Mouse (Mus musculus): ENCODE data around the gene Fam173a. TPM values are rescaled to one million over a fixed set of nuclear protein-coding genes. Genes with fewer than 3 reads are reported as not detected.

The Fam173a gene
- polyA plus RNA-seq, 1 experiment from 2014 or later, result 105 TPM

- H3K27ac ChIP-seq, result peak overlapping the region; percentile 99
- H3K9me3 ChIP-seq, result no peaks in the 10 kb centered on the region
- under 1% methylated on average over 45 of the region's 45 CpGs for WGBS
- peaks cover 50% of the 10 kb centered on the region for H3K4me1 ChIP-seq
- peak; percentile 66; the same call in 1 of the 2 replicates for ATAC-seq (ENCODE audit: borderline replicate concordance, extremely low read depth, low FRiP score, low TSS enrichment)
- peaks cover 20% of the 10 kb centered on the region for H3K36me3 ChIP-seq
- H3K27me3 ChIP-seq, result no peaks in the 10 kb centered on the region
- H3K4me3 ChIP-seq, result peak overlapping the region; percentile 88
- peak overlapping the region; percentile 87 for H3K4me2 ChIP-seq
- peak overlapping the region; percentile 82 for H3K9ac ChIP-seq
These were observed 716 bp downstream of the Fam173a start for GRCm38 (mm10) chr17:25791843-25792527.

DNA sequence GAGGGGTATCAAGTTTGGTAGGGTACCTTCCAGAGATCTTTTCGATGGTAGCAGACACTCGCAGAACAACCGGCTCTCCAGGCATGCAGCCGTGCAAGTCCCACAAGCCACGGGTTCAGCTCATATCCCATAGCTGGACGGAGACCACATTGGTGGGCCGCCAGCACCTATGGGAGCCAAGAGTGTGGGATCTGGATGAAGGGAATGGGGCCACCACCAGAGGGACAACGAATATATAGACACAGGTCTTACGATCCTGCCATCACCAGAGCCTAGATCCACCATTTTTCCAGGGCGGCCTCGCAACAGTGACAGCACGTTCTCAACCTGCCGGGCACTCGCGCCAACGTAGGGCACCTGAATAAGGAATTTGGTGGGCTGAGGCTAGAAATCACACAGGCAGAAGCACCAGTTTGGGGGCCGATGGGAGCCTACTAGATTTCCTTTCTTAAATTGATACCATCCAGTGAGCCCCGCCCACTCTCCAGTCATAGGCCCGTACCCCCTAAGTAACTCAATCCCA lies 1.3 kb downstream of the Fam173a start:
- H3K4me1 ChIP-seq, result peaks cover 49% of the 10 kb centered on the region
- H3K4me3 ChIP-seq, result peak overlapping the region; percentile 88
- no peaks in the 10 kb centered on the region for H3K9me3 ChIP-seq
- H3K4me2 ChIP-seq, result peak overlapping the region; percentile 87
- ATAC-seq (ENCODE audit: borderline replicate concordance, extremely low read depth, low FRiP score, low TSS enrichment), result peak; percentile 16; the same call in 1 of the 2 replicates
- peak overlapping the region; percentile 99 for H3K27ac ChIP-seq
- H3K9ac ChIP-seq, result peak overlapping the region; percentile 82
- H3K36me3 ChIP-seq, result peaks cover 20% of the 10 kb centered on the region
- H3K27me3 ChIP-seq, result no peaks in the 10 kb centered on the region
- WGBS, result 22% methylated on average over 19 of the region's 19 CpGs

- H3K9ac ChIP-seq, result no peak overlapping the region
- WGBS, result 88% methylated on average over 9 of the region's 9 CpGs
- no peaks in the 10 kb centered on the region for H3K27me3 ChIP-seq
- H3K36me3 ChIP-seq, result peaks cover 34% of the 10 kb centered on the region
- no peak overlapping the region for H3K4me3 ChIP-seq
- H3K9me3 ChIP-seq, result no peaks in the 10 kb centered on the region
- no peak for ATAC-seq (ENCODE audit: borderline replicate concordance, extremely low read depth, low FRiP score, low TSS enrichment)
- H3K27ac ChIP-seq, result no peak overlapping the region
- H3K4me2 ChIP-seq, result no peak overlapping the region
- H3K4me1 ChIP-seq, result peaks cover 34% of the 10 kb centered on the region
These were observed 5.8 kb downstream of the Fam173a start for GRCm38 (mm10) chr17:25786781-25787504.

- Histone ChIP-seq H3K36me3 (peaks cover 41% of the 10 kb centered on the region), H3K4me2 (peak within 1 kb of the TSS; percentile 80), H3K4me1 (peaks cover 30% of the 10 kb centered on the region), H3K9me3 (no peaks in the 10 kb centered on the region), H3K4me3 (peak within 1 kb of the TSS; percentile 78), H3K27me3 (no peaks in the 10 kb centered on the region), H3K27ac (peak within 1 kb of the TSS; percentile 91), H3K9ac (peak within 1 kb of the TSS; percentile 73)
- WGBS, result 78% methylated on average over 3 of the region's 3 CpGs
- no peak for ATAC-seq (ENCODE audit: borderline replicate concordance, extremely low read depth, low FRiP score, low TSS enrichment)
These were observed 6.4 kb downstream of the Fam173a start, which contains the start of gene Ccdc78 for GRCm38 (mm10) chr17:25786280-25786679. Gene Ccdc78 (plus strand): TSS chr17:25786580.

GRCm38 (mm10) chr17:25785281-25785745 lies 7.4 kb downstream of the Fam173a start, which contains the start of gene Haghl:
Gene Haghl (minus strand): TSS chr17:25785673.
- H3K9me3 ChIP-seq, result no peaks in the 10 kb centered on the region
- peak within 1 kb of the TSS; percentile 73 for H3K9ac ChIP-seq
- peak within 1 kb of the TSS; percentile 80 for H3K4me2 ChIP-seq
- peak; percentile 84 for ATAC-seq (ENCODE audit: borderline replicate concordance, extremely low read depth, low FRiP score, low TSS enrichment)
- H3K27me3 ChIP-seq, result no peaks in the 10 kb centered on the region
- peaks cover 44% of the 10 kb centered on the region for H3K36me3 ChIP-seq
- under 1% methylated on average over 23 of the region's 23 CpGs for WGBS
- H3K4me1 ChIP-seq, result peaks cover 22% of the 10 kb centered on the region
- peak within 1 kb of the TSS; percentile 91 for H3K27ac ChIP-seq
- peak within 1 kb of the TSS; percentile 78 for H3K4me3 ChIP-seq

DNA sequence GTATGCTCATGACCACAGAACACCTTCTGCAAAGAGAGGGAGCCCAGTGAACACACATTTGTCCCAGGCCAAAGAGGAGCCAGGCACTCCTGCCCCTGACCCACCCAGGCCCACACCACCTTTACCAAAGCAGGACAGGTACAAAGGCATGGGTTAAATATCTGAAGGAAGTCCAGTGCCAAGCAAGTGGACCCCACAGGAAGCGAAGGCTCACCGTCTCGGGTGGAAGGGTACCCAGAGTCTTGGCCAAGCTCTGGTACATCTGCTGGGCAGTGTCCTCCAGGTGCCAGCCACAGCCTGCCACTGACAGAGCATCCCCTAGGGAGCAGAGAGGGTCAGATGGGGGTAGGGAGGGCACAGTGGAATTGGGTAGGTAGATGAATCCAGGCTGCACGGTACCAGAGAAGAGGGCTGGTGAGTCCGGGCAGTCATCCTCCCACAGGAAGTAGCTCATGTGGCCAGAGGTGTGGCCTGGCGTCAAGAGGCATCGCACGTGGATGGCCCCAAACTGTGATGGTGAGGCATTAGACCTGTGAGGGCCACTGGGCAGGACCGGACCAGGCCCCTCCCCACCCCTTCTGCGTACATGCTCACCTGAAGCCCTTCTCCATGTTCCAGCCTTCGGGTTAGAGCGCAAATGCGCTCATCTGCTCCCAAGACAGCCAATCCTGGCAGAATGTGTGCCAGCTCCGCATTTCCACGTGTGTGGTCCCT lies 8.7 kb downstream of the Fam173a start:
- Histone ChIP-seq H3K36me3 (peaks cover 41% of the 10 kb centered on the region), H3K27ac (no peak overlapping the region), H3K27me3 (no peaks in the 10 kb centered on the region), H3K4me2 (peak overlapping the region; percentile 80), H3K4me1 (peaks cover 22% of the 10 kb centered on the region), H3K9ac (0 out of 2 replicates have a peak overlapping the region, but pooled peaks have one; percentile 73), H3K4me3 (peak overlapping the region; percentile 78), H3K9me3 (no peaks in the 10 kb centered on the region)
- 65% methylated on average over 15 of the region's 15 CpGs for WGBS
- no peak for ATAC-seq (ENCODE audit: borderline replicate concordance, extremely low read depth, low FRiP score, low TSS enrichment)

- Histone ChIP-seq H3K9ac (no peak overlapping the region), H3K27ac (no peak overlapping the region)
These were observed 9.6 kb downstream of the Fam173a start for GRCm38 (mm10) chr17:25783086-25783485.

GRCm38 (mm10) chr17:25781339-25781738 lies 11.4 kb downstream of the Fam173a start:
- H3K36me3 ChIP-seq, result peaks cover 35% of the 10 kb centered on the region
- 68% methylated on average over 6 of the region's 6 CpGs for WGBS
- no peak for ATAC-seq (ENCODE audit: borderline replicate concordance, extremely low read depth, low FRiP score, low TSS enrichment)

More at GRCm38 (mm10) chr17:25783086-25783485, 9.6 kb downstream of the Fam173a start:
- Histone ChIP-seq H3K4me3 (no peak overlapping the region), H3K27me3 (no peaks in the 10 kb centered on the region), H3K9me3 (no peaks in the 10 kb centered on the region), H3K4me2 (no peak overlapping the region), H3K36me3 (peaks cover 39% of the 10 kb centered on the region), H3K4me1 (peaks cover 22% of the 10 kb centered on the region)
- ATAC-seq (ENCODE audit: borderline replicate concordance, extremely low read depth, low FRiP score, low TSS enrichment), result no peak
- 67% methylated on average over 7 of the region's 7 CpGs for WGBS

GRCm38 (mm10) chr17:25777948-25778347 lies 14.8 kb downstream of the Fam173a start:
- no peak for ATAC-seq (ENCODE audit: borderline replicate concordance, extremely low read depth, low FRiP score, low TSS enrichment)
- peaks cover 31% of the 10 kb centered on the region for H3K36me3 ChIP-seq
- 91% methylated on average over 5 of the region's 5 CpGs for WGBS

More at GRCm38 (mm10) chr17:25781339-25781738, 11.4 kb downstream of the Fam173a start:
- Histone ChIP-seq H3K27me3 (no peaks in the 10 kb centered on the region), H3K4me1 (peaks cover 22% of the 10 kb centered on the region), H3K9ac (no peak overlapping the region), H3K4me2 (no peak overlapping the region), H3K9me3 (no peaks in the 10 kb centered on the region), H3K27ac (no peak overlapping the region), H3K4me3 (no peak overlapping the region)

DNA sequence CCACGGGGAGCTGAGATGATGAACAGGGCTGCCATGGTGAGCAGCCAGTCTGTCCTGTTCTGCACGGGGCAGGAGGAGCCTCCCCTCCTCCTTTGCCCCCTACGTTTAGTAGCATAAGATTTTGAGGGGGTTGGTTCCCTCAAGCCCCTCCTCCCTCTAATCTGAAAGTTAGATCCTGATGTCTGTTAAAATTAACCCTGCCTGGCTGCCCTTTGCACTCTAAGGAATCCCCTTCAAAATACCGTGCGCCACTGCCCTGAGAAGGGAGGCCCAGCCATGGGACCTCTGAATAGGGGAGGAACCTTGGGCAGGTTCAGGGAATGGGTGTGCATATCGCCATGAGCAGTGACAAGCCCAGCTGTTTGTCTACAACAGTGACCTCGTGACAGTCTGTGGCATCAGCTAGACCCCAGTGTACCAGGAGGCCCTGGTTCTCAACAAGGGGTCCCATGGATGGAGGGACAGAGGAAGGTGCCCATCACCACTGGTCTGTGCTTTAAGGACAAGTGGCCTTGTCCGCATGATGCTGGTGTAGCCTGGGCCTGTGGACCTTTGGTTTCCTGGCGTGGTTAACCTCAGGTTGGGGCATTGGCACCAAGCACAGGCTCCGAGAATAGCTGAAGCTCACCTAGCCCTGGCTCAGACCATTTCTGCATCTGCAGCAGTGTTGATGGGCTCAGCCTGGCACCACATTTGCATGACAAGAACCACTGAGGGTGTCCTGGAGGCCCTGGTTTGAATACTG lies 17.2 kb downstream of the Fam173a start:
- no peak overlapping the region for H3K27ac ChIP-seq
- no peaks in the 10 kb centered on the region for H3K27me3 ChIP-seq
- no peak for ATAC-seq (ENCODE audit: borderline replicate concordance, extremely low read depth, low FRiP score, low TSS enrichment)
- peaks cover 8% of the 10 kb centered on the region for H3K4me1 ChIP-seq
- H3K9me3 ChIP-seq, result no peaks in the 10 kb centered on the region
- H3K9ac ChIP-seq, result no peak overlapping the region
- H3K4me2 ChIP-seq, result no peak overlapping the region
- no peak overlapping the region for H3K4me3 ChIP-seq
- H3K36me3 ChIP-seq, result peaks cover 11% of the 10 kb centered on the region; the same call in 1 of the 2 replicates
- WGBS, result 72% methylated on average over 10 of the region's 10 CpGs

More at GRCm38 (mm10) chr17:25777948-25778347, 14.8 kb downstream of the Fam173a start:
- no peaks in the 10 kb centered on the region for H3K9me3 ChIP-seq
- H3K4me3 ChIP-seq, result no peak overlapping the region
- no peak overlapping the region for H3K9ac ChIP-seq
- no peaks in the 10 kb centered on the region for H3K27me3 ChIP-seq
- no peak overlapping the region for H3K27ac ChIP-seq
- peaks cover 8% of the 10 kb centered on the region for H3K4me1 ChIP-seq
- no peak overlapping the region for H3K4me2 ChIP-seq

All from lung, embryonic 15.5 days (tissue).